Mouse (Mus musculus): ENCODE measurements around the gene Clec3b.

Clec3b gene

GRCm38 (mm10) chr9:123150241-123151020, at the start of gene Clec3b:
TSS of gene Clec3b (plus strand) at chr9:123150946.
- in situ Hi-C loops (cut with MboI, MseI): no loop called here

- in situ Hi-C loops (cut with MboI, MseI): loop anchor here in 1 of 2 experiments (5.0 kb wide), 1 partner anchor 91 kb away; no protein-coding TSS in a partner anchor
These were observed 47.3 kb upstream of the Clec3b start for GRCm38 (mm10) chr9:123103425-123103824.

GRCm38 (mm10) chr9:123104362-123104761, 46.4 kb upstream of the Clec3b start:
- in situ Hi-C loops (cut with MboI, MseI): loop anchor here in 1 of 2 experiments (5.0 kb wide), 1 partner anchor 92 kb away; no protein-coding TSS in a partner anchor

- in situ Hi-C loops (cut with MboI, MseI): no loop called here
These were observed 43.6 kb upstream of the Clec3b start for GRCm38 (mm10) chr9:123107186-123107585.

GRCm38 (mm10) chr9:123109188-123109587, 41.6 kb upstream of the Clec3b start:
- in situ Hi-C loops (cut with MboI, MseI): no loop called here

- in situ Hi-C loops (cut with MboI, MseI): no loop called here
These were observed 39.0 kb upstream of the Clec3b start for GRCm38 (mm10) chr9:123111751-123112221.

GRCm38 (mm10) chr9:123112805-123113521, 37.8 kb upstream of the Clec3b start, which contains the start of the genes Zdhhc3 and Exosc7:
TSS of gene Zdhhc3 (minus strand) at chr9:123113205.
TSS of gene Exosc7 (plus strand) at chr9:123113215.
- in situ Hi-C loops (cut with MboI, MseI): no loop called here

GRCm38 (mm10) chr9:123113931-123114330, 36.8 kb upstream of the Clec3b start:
- in situ Hi-C loops (cut with MboI, MseI): no loop called here

GRCm38 (mm10) chr9:123115566-123115965, 35.2 kb upstream of the Clec3b start:
- in situ Hi-C loops (cut with MboI, MseI): no loop called here

GRCm38 (mm10) chr9:123123017-123123416, 27.7 kb upstream of the Clec3b start:
- in situ Hi-C loops (cut with MboI, MseI): no loop called here

- in situ Hi-C loops (cut with MboI, MseI): no loop called here
These were observed 27.0 kb upstream of the Clec3b start for GRCm38 (mm10) chr9:123123571-123124412.

GRCm38 (mm10) chr9:123124413-123124981, 26.2 kb upstream of the Clec3b start:
- in situ Hi-C loops (cut with MboI, MseI): no loop called here

GRCm38 (mm10) chr9:123127663-123128062, 23.1 kb upstream of the Clec3b start:
- in situ Hi-C loops (cut with MboI, MseI): no loop called here

GRCm38 (mm10) chr9:123132994-123133393, 17.8 kb upstream of the Clec3b start:
- in situ Hi-C loops (cut with MboI, MseI): no loop called here

- in situ Hi-C loops (cut with MboI, MseI): no loop called here
These were observed 13.6 kb upstream of the Clec3b start for GRCm38 (mm10) chr9:123136953-123137682.

GRCm38 (mm10) chr9:123138891-123139474, 11.8 kb upstream of the Clec3b start:
- in situ Hi-C loops (cut with MboI, MseI): no loop called here

- in situ Hi-C loops (cut with MboI, MseI): no loop called here
These were observed 10.7 kb upstream of the Clec3b start for GRCm38 (mm10) chr9:123139887-123140614.

- in situ Hi-C loops (cut with MboI, MseI): no loop called here
These were observed 2.3 kb upstream of the Clec3b start for GRCm38 (mm10) chr9:123148430-123148829.

GRCm38 (mm10) chr9:123151561-123151960, 815 bp downstream of the Clec3b start:
- in situ Hi-C loops (cut with MboI, MseI): no loop called here
